Comparison of ENCODE assay signal across 8 mouse cellular contexts in genomic region chr1:167888816-167889215, GRCm38 (mm10).
DNase-seq lines count a peak whose midpoint lies in the region; ATAC-seq and TF ChIP-seq lines count a peak whose summit lies in the region.

No protein-coding gene starts in this region.

- no peak overlapping the region for H3K9ac ChIP-seq in lung, embryonic 14.5 days
- H3K9ac ChIP-seq in liver, embryonic 14.5 days (replicated peaks): no peak overlapping the region

- no peaks in the 10 kb centered on the region for H3K27me3 ChIP-seq in lung, embryonic 14.5 days (ENCODE audit: insufficient read depth, low read length)
- no peaks in the 10 kb centered on the region for H3K27me3 ChIP-seq in liver, embryonic 14.5 days (ENCODE audit: control insufficient read depth, insufficient read depth, low read length)

- no peaks in the 10 kb centered on the region for H3K36me3 ChIP-seq in lung, embryonic 14.5 days (ENCODE audit: insufficient read depth)
- no peaks in the 10 kb centered on the region for H3K36me3 ChIP-seq in liver, embryonic 14.5 days (replicated peaks; ENCODE audit: control insufficient read depth, insufficient read depth, low read depth)

- H3K27ac ChIP-seq in lung, embryonic 14.5 days (ENCODE audit: low read depth): no peak overlapping the region
- H3K27ac ChIP-seq in liver, embryonic 14.5 days: no peak overlapping the region

- WGBS in lung, embryonic 14.5 days: 9% methylated on average over 9 of the region's 9 CpGs
- WGBS in liver, embryonic 14.5 days (ENCODE audit: insufficient replicate concordance): 15% methylated on average over 9 of the region's 9 CpGs

- TF ChIP-seq CTCF in lung, embryonic 14.5 days (IDR thresholded peaks at IDR 0.05; ENCODE audit: low read depth): peak; percentile 67
- TF ChIP-seq CTCF in liver, embryonic 14.5 days (IDR thresholded peaks at IDR 0.05; ENCODE audit: low read depth): 0 out of 2 replicates have a peak, but pooled peaks have one; percentile 4

- no peaks in the 10 kb centered on the region for H3K4me1 ChIP-seq in lung, embryonic 14.5 days (ENCODE audit: insufficient read depth)
- H3K4me1 ChIP-seq in liver, embryonic 14.5 days (replicated peaks; ENCODE audit: control insufficient read depth in 2 of 2, insufficient read depth in 2 of 2, low read length in 1 of 2): no peaks in the 10 kb centered on the region

- peak overlapping the region; percentile 23 for H3K4me3 ChIP-seq in lung, embryonic 14.5 days (ENCODE audit: low read depth, low read length)
- no peak overlapping the region; a peak in 1 of 4 replicates for H3K4me3 ChIP-seq in liver, embryonic 14.5 days (ENCODE audit: insufficient read depth in 1 of 2, low read depth in 2 of 2, low read length in 2 of 2)

- H3K4me2 ChIP-seq in lung, embryonic 14.5 days: peak overlapping the region; percentile 57
- no peak overlapping the region for H3K4me2 ChIP-seq in liver, embryonic 14.5 days (ENCODE audit: low read depth)

- intact Hi-C loops in left cerebral cortex, postnatal 14 days (cut with DNase I): no loop called here

- peak; percentile 69; the same call in 1 of the 2 replicates for ATAC-seq in lung, embryonic 14.5 days (ENCODE audit: insufficient read depth)
- no peak for ATAC-seq in liver, embryonic 14.5 days (ENCODE audit: insufficient read depth)

- no peak for TF ChIP-seq EP300 in liver, embryonic 14.5 days (IDR thresholded peaks at IDR 0.05; ENCODE audit: low read depth)

- no peaks in the 10 kb centered on the region for H3K9me3 ChIP-seq in lung, embryonic 14.5 days (ENCODE audit: low read depth, low read length)
- H3K9me3 ChIP-seq in liver, embryonic 14.5 days (ENCODE audit: control insufficient read depth, low read length): no peaks in the 10 kb centered on the region

- peak; percentile 57 for DNase-seq in lung, embryonic 14.5 days
- no peak for DNase-seq in lung, adult 18-20 months
- peak; percentile 63 for DNase-seq in forelimb bud, embryonic 11.5 days (ENCODE audit: low read depth, low spot score)
- DNase-seq in liver, embryonic 14.5 days (ENCODE audit: low read depth in 3 of 3, low spot score in 3 of 3): no peak
- DNase-seq in yolk sac, embryonic 10.5 days (ENCODE audit: low spot score): peak; percentile 20
- no peak for DNase-seq in urinary bladder, postnatal 10 days (ENCODE audit: low spot score)
- no peak for DNase-seq in MN1 (ENCODE audit: low spot score)
- no peak for DNase-seq in left cerebral cortex, postnatal 14 days (ENCODE audit: low spot score in 2 of 2)

Comparison
In these comparisons a context has a peak if more than half of its experiments do, and no peak if none do; other contexts are left out.
1. DNase-seq: peak in lung, embryonic 14.5 days (single experiment), forelimb bud, embryonic 11.5 days (single experiment) and yolk sac, embryonic 10.5 days (single experiment); none in lung, adult 18-20 months (0 of 2), liver, embryonic 14.5 days (0 of 3), urinary bladder, postnatal 10 days (single experiment), MN1 (single experiment) and left cerebral cortex, postnatal 14 days (0 of 2).